In the genomic region with DNA sequence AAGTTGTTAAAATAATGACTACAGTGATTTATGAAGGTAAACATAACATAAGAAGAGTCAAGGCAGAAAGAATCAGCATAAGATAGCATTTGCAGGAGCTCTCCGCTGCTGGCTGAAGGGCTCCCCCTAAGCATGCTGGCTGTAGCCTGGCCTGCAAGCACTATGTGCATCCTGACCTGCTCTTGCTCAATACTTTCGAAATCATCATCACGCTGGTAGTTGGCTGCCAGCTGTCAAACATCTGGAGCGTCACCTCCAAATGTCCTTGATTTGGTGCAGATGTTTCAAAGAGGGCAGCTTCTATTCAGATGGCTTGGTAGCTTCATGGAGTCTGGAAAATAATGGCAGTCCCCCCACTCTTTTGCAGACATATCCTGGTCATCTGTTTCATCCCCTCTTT, we compare ENCODE assay signal across 12 mouse cellular contexts.
A peak's percentile ranks its signal among the peaks of the same experiment; 100 is the strongest.
DNase-seq lines count a peak whose midpoint lies in the region; ATAC-seq and TF ChIP-seq lines count a peak whose summit lies in the region.
"Had no signal": no experiment of that assay in that cellular context is flagged by ENCODE, and none has a peak within 500 bp of the region (broad histone marks: within the 10 kb centered on the region; RNA-seq: fewer than 3 reads in every experiment).

No protein-coding gene starts in this region.

- H3K36me3 ChIP-seq in liver, adult 2 months (ENCODE audit: control insufficient read depth, insufficient read depth, low read length) = no peaks in the 10 kb centered on the region
- H3K36me3 ChIP-seq in liver, embryonic 11.5 days (ENCODE audit: control insufficient read depth, insufficient read depth, low read length) = no peaks in the 10 kb centered on the region
- H3K36me3 ChIP-seq in embryonic facial prominence, embryonic 10.5 days (replicated peaks) = peaks cover 5% of the 10 kb centered on the region
- no peaks in the 10 kb centered on the region for H3K36me3 ChIP-seq in lung, embryonic 15.5 days
- H3K36me3 ChIP-seq in stomach, postnatal 0 days (ENCODE audit: control insufficient read depth, insufficient read depth, low read length) = no peaks in the 10 kb centered on the region
- H3K36me3 ChIP-seq in hindbrain, embryonic 11.5 days (ENCODE audit: control insufficient read depth, insufficient read depth, low read length) = no peaks in the 10 kb centered on the region
- H3K36me3 ChIP-seq: G1E; hindbrain, embryonic 13.5 days had no signal

- H3K4me3 ChIP-seq in liver, adult 2 months (ENCODE audit: insufficient read depth, low read depth, low read length) = no peak overlapping the region
- H3K4me3 ChIP-seq in liver, embryonic 11.5 days (ENCODE audit: low read depth, low read length) = no peak overlapping the region
- no peak overlapping the region for H3K4me3 ChIP-seq in embryonic facial prominence, embryonic 10.5 days
- H3K4me3 ChIP-seq in lung, embryonic 15.5 days = no peak overlapping the region
- no peak overlapping the region for H3K4me3 ChIP-seq in stomach, postnatal 0 days (ENCODE audit: low read depth, low read length)
- H3K4me3 ChIP-seq in hindbrain, embryonic 11.5 days (ENCODE audit: low read depth, low read length) = no peak overlapping the region
- H3K4me3 ChIP-seq: hindbrain, embryonic 13.5 days had no signal

- no peak overlapping the region for H3K9ac ChIP-seq in liver, adult 2 months (ENCODE audit: low read depth, low read length)
- H3K9ac ChIP-seq in liver, embryonic 11.5 days (ENCODE audit: low read depth, low read length) = no peak overlapping the region
- no peak overlapping the region for H3K9ac ChIP-seq in lung, embryonic 15.5 days
- no peak overlapping the region for H3K9ac ChIP-seq in stomach, postnatal 0 days (ENCODE audit: low read length)
- H3K9ac ChIP-seq in hindbrain, embryonic 11.5 days (ENCODE audit: low read depth, low read length) = no peak overlapping the region
- H3K9ac ChIP-seq: hindbrain, embryonic 13.5 days had no signal

- H3K4me1 ChIP-seq in liver, adult 2 months (ENCODE audit: control insufficient read depth, insufficient read depth, low read length) = no peaks in the 10 kb centered on the region; the same call in 1 of the 2 replicates
- 0 out of 2 replicates have a peak, but pooled peaks cover 4% of the 10 kb centered on the region for H3K4me1 ChIP-seq in liver, embryonic 11.5 days (replicated peaks; ENCODE audit: control insufficient read depth, insufficient read depth, low read length)
- peaks cover 2% of the 10 kb centered on the region; the same call in 1 of the 2 replicates for H3K4me1 ChIP-seq in embryonic facial prominence, embryonic 10.5 days
- 0 out of 2 replicates have a peak, but pooled peaks cover 8% of the 10 kb centered on the region for H3K4me1 ChIP-seq in lung, embryonic 15.5 days
- H3K4me1 ChIP-seq in stomach, postnatal 0 days (replicated peaks; ENCODE audit: control insufficient read depth, insufficient read depth) = no peaks in the 10 kb centered on the region
- H3K4me1 ChIP-seq in hindbrain, embryonic 11.5 days (replicated peaks; ENCODE audit: control insufficient read depth, insufficient read depth, low read length) = no peaks in the 10 kb centered on the region
- H3K4me1 ChIP-seq: hindbrain, embryonic 13.5 days had no signal

- no peaks in the 10 kb centered on the region for H3K9me3 ChIP-seq in liver, embryonic 11.5 days (ENCODE audit: control insufficient read depth, low read length)
- no peaks in the 10 kb centered on the region for H3K9me3 ChIP-seq in embryonic facial prominence, embryonic 10.5 days
- H3K9me3 ChIP-seq in lung, embryonic 15.5 days = no peaks in the 10 kb centered on the region
- H3K9me3 ChIP-seq in stomach, postnatal 0 days (ENCODE audit: control insufficient read depth, low read length) = no peaks in the 10 kb centered on the region
- H3K9me3 ChIP-seq in hindbrain, embryonic 11.5 days (ENCODE audit: control insufficient read depth, low read length) = no peaks in the 10 kb centered on the region
- H3K9me3 ChIP-seq: G1E; hindbrain, embryonic 13.5 days had no signal

- H3K27me3 ChIP-seq in liver, adult 2 months (ENCODE audit: control insufficient read depth, insufficient read depth, low read length) = no peaks in the 10 kb centered on the region
- H3K27me3 ChIP-seq in liver, embryonic 11.5 days (replicated peaks; ENCODE audit: control insufficient read depth, insufficient read depth, low read length) = no peaks in the 10 kb centered on the region
- H3K27me3 ChIP-seq in embryonic facial prominence, embryonic 10.5 days (replicated peaks; ENCODE audit: low read depth, poor library complexity, severe bottlenecking) = no peaks in the 10 kb centered on the region
- H3K27me3 ChIP-seq in lung, embryonic 15.5 days = no peaks in the 10 kb centered on the region
- no peaks in the 10 kb centered on the region for H3K27me3 ChIP-seq in stomach, postnatal 0 days (ENCODE audit: control insufficient read depth, insufficient read depth, low read length)
- H3K27me3 ChIP-seq in hindbrain, embryonic 11.5 days (ENCODE audit: control insufficient read depth, insufficient read depth, low read length) = no peaks in the 10 kb centered on the region
- H3K27me3 ChIP-seq: hindbrain, embryonic 13.5 days had no signal

- no peak overlapping the region for H3K27ac ChIP-seq in liver, adult 2 months (replicated peaks; ENCODE audit: insufficient read depth, low read depth, low read length)
- no peak overlapping the region for H3K27ac ChIP-seq in liver, embryonic 11.5 days (ENCODE audit: low read depth, low read length)
- no peak overlapping the region for H3K27ac ChIP-seq in embryonic facial prominence, embryonic 10.5 days (replicated peaks)
- 0 out of 2 replicates have a peak overlapping the region, but pooled peaks have one; percentile 33 for H3K27ac ChIP-seq in lung, embryonic 15.5 days
- H3K27ac ChIP-seq in stomach, postnatal 0 days (replicated peaks) = 0 out of 2 replicates have a peak overlapping the region, but pooled peaks have one; percentile 30
- H3K27ac ChIP-seq in hindbrain, embryonic 11.5 days (ENCODE audit: low read depth, low read length) = no peak overlapping the region
- H3K27ac ChIP-seq: hindbrain, embryonic 13.5 days had no signal

- DNase-seq in liver, adult 2 months (ENCODE audit: extremely low read depth, low read depth, low spot score) = peak; percentile 82
- DNase-seq in liver, embryonic 11.5 days (ENCODE audit: low spot score) = no peak
- peak; percentile 15 for DNase-seq in embryonic facial prominence, embryonic 10.5 days (ENCODE audit: low spot score)
- DNase-seq in stomach, postnatal 0 days (ENCODE audit: low spot score) = no peak
- no peak for DNase-seq in ovary, postnatal 10 days (ENCODE audit: low spot score)
- DNase-seq in hindbrain, embryonic 11.5 days (ENCODE audit: low spot score) = no peak
- DNase-seq: kidney, postnatal 4 days; left cerebral cortex, postnatal 4 days; retina, postnatal 1 day had no signal

- no peak for ATAC-seq in liver, embryonic 11.5 days (replicated peaks; ENCODE audit: low FRiP score)
- ATAC-seq in lung, embryonic 15.5 days (ENCODE audit: borderline replicate concordance, extremely low read depth, low FRiP score, low TSS enrichment) = peak; percentile 88
- ATAC-seq in stomach, postnatal 0 days (ENCODE audit: low FRiP score, low TSS enrichment) = 0 out of 2 replicates have a peak, but pooled peaks have one; percentile 40
- no peak for ATAC-seq in hindbrain, embryonic 11.5 days (ENCODE audit: low FRiP score)

- no peak overlapping the region for H3K4me2 ChIP-seq in liver, embryonic 11.5 days
- no peak overlapping the region for H3K4me2 ChIP-seq in lung, embryonic 15.5 days
- no peak overlapping the region for H3K4me2 ChIP-seq in stomach, postnatal 0 days (replicated peaks; ENCODE audit: low read depth)
- no peak overlapping the region for H3K4me2 ChIP-seq in hindbrain, embryonic 11.5 days (replicated peaks; ENCODE audit: low read depth, low read length)
- H3K4me2 ChIP-seq: hindbrain, embryonic 13.5 days had no signal

- 15% methylated on average over 4 of the region's 4 CpGs for WGBS in liver, adult 2 months
- 51% methylated on average over 4 of the region's 4 CpGs for WGBS in liver, embryonic 11.5 days
- WGBS in embryonic facial prominence, embryonic 10.5 days = 42% methylated on average over 4 of the region's 4 CpGs
- WGBS in lung, embryonic 15.5 days = 29% methylated on average over 4 of the region's 4 CpGs
- 33% methylated on average over 4 of the region's 4 CpGs for WGBS in stomach, postnatal 0 days
- 76% methylated on average over 4 of the region's 4 CpGs for WGBS in hindbrain, embryonic 11.5 days

- TF ChIP-seq POLR2A in liver, adult 2 months (IDR thresholded peaks at IDR 0.05; ENCODE audit: extremely low read depth, insufficient read depth, low read length) = no peak

- no peak for TF ChIP-seq EP300 in stomach, postnatal 0 days (optimal IDR thresholded peaks at IDR 0.05)

- no peaks in the 10 kb centered on the region for H3K79me2 ChIP-seq in liver, adult 2 months (ENCODE audit: control insufficient read depth, insufficient read depth, low read length)

- peak; percentile 39 for TF ChIP-seq CTCF in liver, adult 2 months (IDR thresholded peaks at IDR 0.05; ENCODE audit: low read depth, low read length)
- peak; percentile 39 for TF ChIP-seq CTCF in stomach, postnatal 0 days (IDR thresholded peaks at IDR 0.05; ENCODE audit: low read depth)

Comparison
In these comparisons a context has a peak if more than half of its experiments do, and no peak if none do; other contexts are left out.
1. DNase-seq: peak in liver, adult 2 months (single experiment) and embryonic facial prominence, embryonic 10.5 days (single experiment); none in liver, embryonic 11.5 days (single experiment), stomach, postnatal 0 days (single experiment), ovary, postnatal 10 days (single experiment) and hindbrain, embryonic 11.5 days (single experiment).
2. H3K27ac ChIP-seq: peak in lung, embryonic 15.5 days (single experiment) and stomach, postnatal 0 days (single experiment); none in liver, adult 2 months (single experiment), liver, embryonic 11.5 days (single experiment), embryonic facial prominence, embryonic 10.5 days (single experiment) and hindbrain, embryonic 11.5 days (single experiment).
3. ATAC-seq: peak in lung, embryonic 15.5 days (single experiment) and stomach, postnatal 0 days (single experiment); none in liver, embryonic 11.5 days (single experiment) and hindbrain, embryonic 11.5 days (single experiment).